Mouse (Mus musculus) left cerebral cortex, adult 18-20 months (tissue): Measurements from ENCODE around the gene Dlk1. TPM values are rescaled to one million over a fixed set of nuclear protein-coding genes. Genes with fewer than 3 reads are reported as not detected.
"Not testable (repeated sequence)": the region's sequence is repeated elsewhere in the genome, so short reads cannot be mapped to it uniquely, and the experiment has no call there.

ENCODE experiments used
- DNase-seq, 2 experiments: peaks; one replicate each; pipeline ENCODE4 v3.0.0; 2021 to 2022; ENCODE audit warnings: low spot score in 2 of 2, mixed read lengths in 1 of 2
- total RNA-seq, 2 experiments: library from RNA; stranded (reverse); gene quantifications; 2 replicates each; pipeline ENCODE4 v1.2.3; 2021

Gene Dlk1
- total RNA-seq, 2 experiments from 2014 or later: 4.7 to 7.5 TPM

GRCm38 (mm10) chr12:109472627-109473026 lies 20.0 kb downstream of the Dlk1 start:
- peak; percentile 15 to 61 for DNase-seq

- peak; percentile 20 to 45 for DNase-seq
These were observed 21.0 kb downstream of the Dlk1 start for GRCm38 (mm10) chr12:109473575-109473976.

GRCm38 (mm10) chr12:109474187-109474606 lies 21.6 kb downstream of the Dlk1 start:
- no peak for DNase-seq

DNA sequence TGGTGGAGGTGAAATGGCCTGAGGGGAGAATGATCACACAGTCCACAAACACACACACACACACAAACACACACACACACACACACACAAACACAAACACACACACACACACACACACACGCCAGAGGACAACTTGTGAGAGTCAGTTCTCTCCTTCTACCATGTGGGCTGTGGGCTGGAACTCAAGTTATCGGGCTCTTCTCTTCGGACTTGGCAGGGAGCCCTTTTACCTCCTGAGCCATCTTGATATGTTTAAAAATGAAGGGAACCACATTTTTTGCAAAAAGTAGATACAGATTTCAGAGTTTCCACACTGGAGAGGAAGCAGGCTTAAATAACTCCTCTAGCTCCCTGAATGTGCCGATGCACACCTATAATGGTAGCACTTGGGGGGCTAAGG lies 22.9 kb downstream of the Dlk1 start:
- DNase-seq: no peak

GRCm38 (mm10) chr12:109486525-109486924 lies 33.9 kb downstream of the Dlk1 start:
- not testable (repeated sequence) for DNase-seq

DNA sequence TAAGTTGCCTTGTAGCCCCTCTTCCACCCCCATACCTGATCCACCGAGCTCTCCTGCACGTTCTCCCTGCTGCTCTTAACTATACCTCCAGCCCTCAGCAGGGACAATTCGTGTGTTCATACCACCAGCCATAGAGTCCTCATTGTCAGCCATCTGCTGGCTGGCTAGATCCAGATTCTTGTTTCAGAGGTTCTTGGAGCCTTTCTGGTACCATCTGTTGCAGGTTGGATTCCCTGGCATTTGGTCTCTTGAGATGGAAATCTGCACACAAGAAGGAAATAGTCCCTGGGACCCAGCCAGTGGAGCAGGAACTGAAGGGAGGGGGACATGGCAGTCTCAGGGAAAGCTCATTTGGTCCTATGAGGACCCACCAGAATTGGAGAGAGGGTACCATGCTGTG lies 39.1 kb downstream of the Dlk1 start:
- DNase-seq: peak; percentile 37 to 49

GRCm38 (mm10) chr12:109493381-109493780 lies 40.8 kb downstream of the Dlk1 start:
- no peak for DNase-seq

GRCm38 (mm10) chr12:109495016-109495644 lies 42.5 kb downstream of the Dlk1 start:
- no peak for DNase-seq

DNA sequence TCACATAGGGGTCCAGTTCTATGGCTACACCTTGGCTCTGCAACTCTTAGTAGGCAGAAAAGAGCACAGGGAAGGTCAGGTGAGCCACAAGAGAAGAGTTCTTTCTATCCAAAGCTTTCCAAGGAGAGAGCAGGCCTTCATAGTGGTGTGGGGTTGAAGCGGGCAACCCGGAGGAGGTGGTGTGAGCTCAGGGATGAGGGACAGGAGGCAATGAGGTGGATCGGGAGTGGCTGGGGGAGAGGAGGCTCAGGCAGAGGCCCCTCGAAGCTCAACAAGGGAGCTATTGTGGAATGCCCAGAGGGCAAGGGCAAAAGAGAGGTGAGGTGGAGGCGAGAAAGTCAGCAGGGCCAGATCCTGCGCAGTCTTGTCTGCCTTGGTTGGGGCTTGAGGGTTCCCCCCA lies 43.8 kb downstream of the Dlk1 start:
- no peak for DNase-seq

- no peak for DNase-seq
These were observed 48.4 kb downstream of the Dlk1 start for GRCm38 (mm10) chr12:109500992-109501391.

GRCm38 (mm10) chr12:109502360-109503040 lies 49.9 kb downstream of the Dlk1 start:
- no peak for DNase-seq

DNA sequence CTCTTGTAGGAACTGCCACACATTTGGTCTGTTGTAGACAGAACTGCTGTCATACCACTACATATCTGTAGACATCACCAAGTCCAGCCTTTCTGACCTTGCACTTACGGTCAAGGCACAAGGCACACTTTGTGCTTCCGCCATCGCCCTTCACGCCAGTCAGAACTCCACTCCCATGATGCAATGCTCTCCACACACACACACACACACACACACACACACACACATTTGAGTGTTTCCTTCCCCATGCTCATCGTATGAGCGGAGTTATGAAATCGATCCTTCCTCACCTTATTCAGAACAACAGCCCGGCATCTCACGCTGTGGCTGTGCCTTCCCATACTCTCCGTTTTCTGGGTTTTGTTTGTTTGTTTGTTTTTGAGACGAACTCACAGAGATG lies 55.1 kb downstream of the Dlk1 start:
- no peak for DNase-seq

DNA sequence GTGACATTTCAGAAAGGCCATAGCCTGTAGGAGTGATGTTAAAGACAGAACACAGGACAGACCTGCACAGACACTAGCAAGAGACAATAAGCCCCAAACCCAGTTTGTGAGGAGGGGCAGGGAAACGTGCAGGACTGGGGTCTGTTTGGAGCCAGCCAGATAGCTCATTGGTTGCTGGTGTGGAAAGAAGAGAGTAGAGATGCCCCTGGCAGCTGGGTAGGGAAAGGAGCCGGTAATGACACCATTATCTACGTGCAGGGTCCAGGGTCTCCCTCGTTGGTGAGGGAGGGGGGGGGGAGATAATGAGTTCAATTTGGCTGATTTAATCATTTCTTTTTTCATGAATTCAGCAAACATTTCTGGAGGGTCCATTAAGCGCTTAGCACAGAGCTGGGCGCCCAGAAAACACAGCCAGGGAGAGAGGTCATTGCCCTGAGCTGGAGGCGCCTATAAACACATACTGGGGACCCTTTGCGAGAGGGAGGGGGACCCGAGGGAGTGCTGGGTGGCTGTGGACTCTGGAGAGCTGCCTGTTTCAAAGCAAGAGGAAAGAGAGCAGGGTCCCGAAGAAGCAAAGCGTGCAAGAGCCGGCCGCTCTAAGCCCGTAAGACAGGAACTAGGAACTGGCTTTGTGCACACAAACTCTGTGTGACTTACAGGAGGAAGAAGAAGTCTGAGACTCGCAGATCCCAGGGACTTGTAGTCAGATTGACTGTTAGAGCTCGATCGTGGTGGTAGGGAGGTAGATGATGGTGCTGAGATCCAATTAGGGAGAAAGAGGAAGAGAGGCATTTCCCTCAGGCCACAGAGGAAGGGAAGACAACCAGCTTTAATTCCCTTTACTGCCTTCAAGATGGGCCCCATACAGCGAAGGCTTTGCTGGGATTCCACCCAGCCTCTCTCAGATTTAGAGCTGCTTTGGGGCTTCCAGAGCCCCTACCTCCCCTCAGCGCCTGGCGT lies 56.2 kb downstream of the Dlk1 start:
- DNase-seq: no peak

- DNase-seq: no peak
These were observed 57.0 kb downstream of the Dlk1 start for GRCm38 (mm10) chr12:109509531-109510137.

GRCm38 (mm10) chr12:109510247-109510646 lies 57.6 kb downstream of the Dlk1 start:
- no peak for DNase-seq

DNA sequence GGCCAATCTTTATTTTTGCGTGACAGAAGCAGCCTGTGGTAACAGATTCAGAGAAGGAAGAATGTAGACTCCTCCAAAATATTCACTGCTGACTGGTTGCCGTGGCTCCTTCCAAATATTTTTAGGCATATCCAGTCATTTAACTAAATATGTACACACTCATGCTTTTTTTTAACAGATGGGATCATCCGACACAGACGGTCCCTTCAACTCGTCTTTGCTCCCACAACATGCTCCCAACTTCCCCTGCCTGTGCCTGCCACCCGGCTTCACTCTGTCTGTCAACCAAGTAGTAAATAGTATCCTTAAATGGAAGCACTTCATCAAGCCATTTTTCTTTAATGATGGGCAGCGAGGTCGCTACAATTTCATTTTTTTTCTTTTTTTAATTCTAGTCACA lies 58.8 kb downstream of the Dlk1 start:
- DNase-seq: no peak

DNA sequence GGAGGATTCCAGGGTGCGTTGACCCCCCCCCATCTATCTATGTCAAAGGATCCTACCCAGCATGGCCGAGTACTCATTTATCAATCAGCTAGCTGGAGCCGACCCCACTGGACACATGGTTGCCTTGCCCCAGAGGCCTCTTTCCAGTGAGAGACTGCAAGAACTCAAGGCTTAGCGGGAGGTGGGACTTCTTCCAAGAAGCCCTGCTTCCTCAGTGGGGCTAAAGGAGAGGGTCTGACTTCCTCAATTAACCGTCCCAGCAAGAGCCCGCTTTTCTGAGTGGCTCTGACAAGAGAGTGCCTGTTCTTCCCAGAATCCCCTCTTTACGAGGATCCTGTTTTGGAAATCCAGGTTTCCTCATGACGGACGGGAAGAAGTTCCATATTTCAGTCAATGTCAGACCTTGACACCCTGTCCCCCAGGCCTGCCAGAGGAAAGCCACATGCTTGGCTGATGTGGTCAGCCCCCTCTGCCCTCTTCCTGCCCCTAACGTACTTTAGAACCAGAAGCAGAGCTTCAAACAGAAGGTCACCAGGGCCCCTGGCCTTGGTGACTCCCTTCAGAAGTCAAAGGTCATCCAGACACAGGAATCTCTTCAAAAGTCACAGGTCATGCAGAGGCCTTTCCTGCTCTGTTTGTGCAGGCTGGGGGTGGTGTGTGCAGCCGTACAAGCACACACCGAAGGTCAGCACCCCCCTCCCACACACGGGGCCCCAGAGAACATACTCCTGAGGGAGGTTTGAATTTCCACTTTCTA lies 59.7 kb downstream of the Dlk1 start:
- no peak for DNase-seq
